Mouse (Mus musculus) liver, embryonic 13.5 days (tissue): ENCODE measurements at regions not wholly inside any gene's neighbourhood (a gene's known extent, or its start where the extent isn't known, plus 50 kb on each side); places are given as distances from the start of the nearest gene placed in this dataset.

Experiments
- ATAC-seq: fragments of 200-750 bp; cut with Nextera tagmentation; 2 replicates; pipeline ENCODE4 v1.8.0; 2017; ENCODE audit warnings: low read depth, mild to moderate bottlenecking, moderate number of reproducible peaks, moderate library complexity
- DNase-seq: peaks from one replicate; pipeline ENCODE4 v3.0.0; 2022
- H3K27ac ChIP-seq: fragments of 300-500 bp; sonication (generic); 2 replicates; pipeline ENCODE4 v1.5.1; 2015; ENCODE audit warnings: moderate library complexity, mild to moderate bottlenecking, inconsistent platforms
- H3K27me3 ChIP-seq: fragments of 300-500 bp; sonication (generic); 2 replicates; pipeline ENCODE4 v1.6.1; 2015; ENCODE audit warnings: mild to moderate bottlenecking, inconsistent platforms
- H3K36me3 ChIP-seq: fragments of 300-500 bp; sonication (generic); 2 replicates; pipeline ENCODE4 v1.6.1; 2015; ENCODE audit warnings: mild to moderate bottlenecking, inconsistent platforms
- H3K4me1 ChIP-seq: fragments of 300-500 bp; sonication (generic); replicated peaks from 2 replicates; pipeline ENCODE4 v1.6.1; 2015; ENCODE audit warnings: inconsistent platforms
- H3K4me2 ChIP-seq: fragments of 300-500 bp; sonication (generic); 2 replicates; pipeline ENCODE4 v1.6.1; 2015; ENCODE audit warnings: inconsistent platforms, mild to moderate bottlenecking, moderate library complexity
- H3K4me3 ChIP-seq: fragments of 300-500 bp; sonication (generic); replicated peaks from 2 replicates; pipeline ENCODE4 v1.5.1; 2015; ENCODE audit warnings: mild to moderate bottlenecking, inconsistent platforms
- H3K9ac ChIP-seq: fragments of 300-500 bp; sonication (generic); 2 replicates; pipeline ENCODE4 v1.6.1; 2015; ENCODE audit warnings: mild to moderate bottlenecking, inconsistent platforms
- H3K9me3 ChIP-seq: fragments of 300-500 bp; sonication (generic); replicated peaks from 2 replicates; pipeline ENCODE4 v1.6.1; 2016; ENCODE audit warnings: inconsistent platforms
- WGBS: fragments of 180-500 bp; shearing (Covaris S2); methylation state at CpG from one replicate; pipeline ENCODE4 v1.1.7; 2015; ENCODE audit not compliant: insufficient replicate concordance; 5-methylcytosine and 5-hydroxymethylcytosine counted together

GRCm38 (mm10) chr16:24120836-24121235 lies 132.2 kb upstream of the Bcl6 start:
- no peaks in the 10 kb centered on the region for H3K9me3 ChIP-seq
- H3K4me3 ChIP-seq, result no peak overlapping the region
- H3K9ac ChIP-seq, result no peak overlapping the region
- 47% methylated on average over 6 of the region's 6 CpGs for WGBS
- H3K36me3 ChIP-seq, result no peaks in the 10 kb centered on the region
- H3K27ac ChIP-seq, result no peak overlapping the region
- ATAC-seq (no peak), DNase-seq (no peak)
- no peaks in the 10 kb centered on the region for H3K27me3 ChIP-seq
- H3K4me2 ChIP-seq, result no peak overlapping the region
- H3K4me1 ChIP-seq, result no peaks in the 10 kb centered on the region

- Histone ChIP-seq H3K27me3 (no peaks in the 10 kb centered on the region), H3K9ac (no peak overlapping the region), H3K36me3 (no peaks in the 10 kb centered on the region), H3K4me2 (no peak overlapping the region), H3K9me3 (no peaks in the 10 kb centered on the region), H3K4me3 (no peak overlapping the region), H3K27ac (no peak overlapping the region), H3K4me1 (no peaks in the 10 kb centered on the region)
- no peak for ATAC-seq
- no peak for DNase-seq
- WGBS, result 52% methylated on average over 2 of the region's 2 CpGs
Measured at GRCm38 (mm10) chr16:24118487-24118886, 129.8 kb upstream of the Bcl6 start.

GRCm38 (mm10) chr16:24102854-24103690 lies 114.4 kb upstream of the Bcl6 start:
- Histone ChIP-seq H3K27ac (peak overlapping the region; percentile 53; the same call in 1 of the 2 replicates), H3K9ac (no peak overlapping the region), H3K27me3 (no peaks in the 10 kb centered on the region), H3K9me3 (no peaks in the 10 kb centered on the region), H3K36me3 (no peaks in the 10 kb centered on the region), H3K4me2 (0 out of 2 replicates have a peak overlapping the region, but pooled peaks have one; percentile 13), H3K4me3 (no peak overlapping the region), H3K4me1 (peaks cover 10% of the 10 kb centered on the region)
- DNase-seq (no peak), ATAC-seq (peak; percentile 51; the same call in 1 of the 2 replicates)
- WGBS, result 35% methylated on average over 8 of the region's 8 CpGs

- Histone ChIP-seq H3K9me3 (no peaks in the 10 kb centered on the region), H3K9ac (no peak overlapping the region), H3K36me3 (no peaks in the 10 kb centered on the region), H3K4me2 (no peak overlapping the region), H3K4me1 (no peaks in the 10 kb centered on the region), H3K27ac (no peak overlapping the region), H3K4me3 (no peak overlapping the region), H3K27me3 (no peaks in the 10 kb centered on the region)
- DNase-seq (no peak), ATAC-seq (no peak)
- 65% methylated on average over 8 of the region's 8 CpGs for WGBS
Measured at GRCm38 (mm10) chr16:24097596-24097995, 108.9 kb upstream of the Bcl6 start.

- H3K27ac ChIP-seq, result no peak overlapping the region
- no peaks in the 10 kb centered on the region for H3K4me1 ChIP-seq
- H3K4me3 ChIP-seq, result no peak overlapping the region
- no peaks in the 10 kb centered on the region for H3K36me3 ChIP-seq
- H3K9ac ChIP-seq, result no peak overlapping the region
- ATAC-seq (no peak), DNase-seq (no peak)
- H3K9me3 ChIP-seq, result no peaks in the 10 kb centered on the region
- 54% methylated on average over 1 of the region's 1 CpGs for WGBS
- H3K4me2 ChIP-seq, result no peak overlapping the region
- H3K27me3 ChIP-seq, result no peaks in the 10 kb centered on the region
Measured at GRCm38 (mm10) chr16:24096076-24096475, 107.4 kb upstream of the Bcl6 start.

- H3K36me3 ChIP-seq, result no peaks in the 10 kb centered on the region
- H3K9ac ChIP-seq, result no peak overlapping the region
- H3K4me3 ChIP-seq, result no peak overlapping the region
- no peaks in the 10 kb centered on the region for H3K27me3 ChIP-seq
- ATAC-seq, result no peak
- no peak for DNase-seq
- H3K27ac ChIP-seq, result no peak overlapping the region
- H3K9me3 ChIP-seq, result no peaks in the 10 kb centered on the region
- H3K4me2 ChIP-seq, result no peak overlapping the region
- H3K4me1 ChIP-seq, result no peaks in the 10 kb centered on the region; the same call in 1 of the 2 replicates
- 72% methylated on average over 4 of the region's 4 CpGs for WGBS
Measured at GRCm38 (mm10) chr16:24095630-24096029, 107.0 kb upstream of the Bcl6 start.

GRCm38 (mm10) chr16:24094566-24094965 lies 105.9 kb upstream of the Bcl6 start:
- no peak overlapping the region for H3K4me2 ChIP-seq
- H3K9ac ChIP-seq, result no peak overlapping the region
- no peaks in the 10 kb centered on the region for H3K36me3 ChIP-seq
- no peak overlapping the region for H3K4me3 ChIP-seq
- H3K4me1 ChIP-seq, result peaks cover 1% of the 10 kb centered on the region; the same call in 1 of the 2 replicates
- H3K27me3 ChIP-seq, result no peaks in the 10 kb centered on the region
- DNase-seq (no peak), ATAC-seq (no peak)
- H3K9me3 ChIP-seq, result no peaks in the 10 kb centered on the region
- 70% methylated on average over 6 of the region's 6 CpGs for WGBS
- no peak overlapping the region for H3K27ac ChIP-seq

- Histone ChIP-seq H3K27ac (no peak overlapping the region), H3K9ac (no peak overlapping the region), H3K9me3 (no peaks in the 10 kb centered on the region), H3K4me1 (peaks cover 3% of the 10 kb centered on the region; the same call in 1 of the 2 replicates), H3K4me3 (no peak overlapping the region), H3K36me3 (no peaks in the 10 kb centered on the region), H3K27me3 (no peaks in the 10 kb centered on the region), H3K4me2 (no peak overlapping the region)
- 68% methylated on average over 8 of the region's 8 CpGs for WGBS
- ATAC-seq (no peak), DNase-seq (no peak)
Measured at GRCm38 (mm10) chr16:24093624-24094023, 105.0 kb upstream of the Bcl6 start.

GRCm38 (mm10) chr16:24092616-24093525 lies 104.2 kb upstream of the Bcl6 start:
- Histone ChIP-seq H3K36me3 (no peaks in the 10 kb centered on the region), H3K27me3 (no peaks in the 10 kb centered on the region), H3K4me3 (no peak overlapping the region), H3K4me1 (peaks cover 3% of the 10 kb centered on the region; the same call in 1 of the 2 replicates), H3K27ac (no peak overlapping the region), H3K4me2 (no peak overlapping the region), H3K9ac (no peak overlapping the region), H3K9me3 (no peaks in the 10 kb centered on the region)
- whole genome bisulfite sequencing, result 53% methylated on average over 5 of the region's 5 CpGs
- ATAC-seq (no peak), DNase-seq (no peak)

- Histone ChIP-seq H3K9ac (no peak overlapping the region), H3K4me3 (no peak overlapping the region), H3K36me3 (no peaks in the 10 kb centered on the region), H3K4me1 (peaks cover 3% of the 10 kb centered on the region; the same call in 1 of the 2 replicates), H3K9me3 (no peaks in the 10 kb centered on the region), H3K27me3 (no peaks in the 10 kb centered on the region), H3K4me2 (no peak overlapping the region), H3K27ac (no peak overlapping the region)
- DNase-seq, result no peak
- no peak for ATAC-seq
- 53% methylated on average over 4 of the region's 4 CpGs for WGBS
Measured at GRCm38 (mm10) chr16:24092136-24092535, 103.5 kb upstream of the Bcl6 start.

GRCm38 (mm10) chr16:24090981-24091380 lies 102.3 kb upstream of the Bcl6 start:
- no peaks in the 10 kb centered on the region for H3K27me3 ChIP-seq
- no peaks in the 10 kb centered on the region for H3K9me3 ChIP-seq
- DNase-seq, result no peak
- WGBS, result 54% methylated on average over 4 of the region's 4 CpGs
- no peak overlapping the region for H3K4me3 ChIP-seq
- no peak for ATAC-seq
- no peak overlapping the region for H3K4me2 ChIP-seq
- no peak overlapping the region for H3K27ac ChIP-seq
- H3K36me3 ChIP-seq, result no peaks in the 10 kb centered on the region
- H3K9ac ChIP-seq, result no peak overlapping the region
- H3K4me1 ChIP-seq, result peaks cover 3% of the 10 kb centered on the region; the same call in 1 of the 2 replicates
